10 mouse cellular contexts compared by ENCODE assay signal in the genomic region with DNA sequence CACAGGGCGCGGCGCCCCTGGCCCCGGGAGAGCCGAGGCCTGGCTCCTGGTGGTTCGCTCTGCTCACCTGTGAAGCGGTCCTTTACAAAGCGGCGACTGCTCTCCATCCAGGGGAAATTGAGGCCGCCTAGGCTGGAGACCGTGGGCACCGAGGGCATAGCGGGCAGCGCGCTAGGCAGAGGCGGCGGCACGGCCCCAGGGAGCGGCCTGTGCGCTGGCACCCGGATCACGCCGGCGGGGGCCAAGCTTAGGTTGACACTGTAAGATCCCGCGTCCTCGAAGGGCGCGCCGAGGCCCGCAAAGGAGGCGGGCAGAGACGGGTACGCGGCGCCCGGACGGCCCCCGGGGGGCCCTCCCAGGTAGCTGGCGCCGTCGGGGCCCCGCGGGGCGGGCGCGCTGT. TPM values are rescaled to one million over a fixed set of nuclear protein-coding genes. Genes with fewer than 3 reads are reported as not detected.
DNase-seq lines count a peak whose midpoint lies in the region; ATAC-seq and TF ChIP-seq lines count a peak whose summit lies in the region.
"Had no signal": no experiment of that assay in that cellular context is flagged by ENCODE, and none has a peak within 500 bp of the region (broad histone marks: within the 10 kb centered on the region; RNA-seq: fewer than 3 reads in every experiment).

No protein-coding gene starts in this region.

- H3K9me3 ChIP-seq in heart, postnatal 0 days (replicated peaks; ENCODE audit: control insufficient read depth, low read length) = 0 out of 2 replicates have a peak, but pooled peaks cover 4% of the 10 kb centered on the region
- no peaks in the 10 kb centered on the region for H3K9me3 ChIP-seq in embryonic facial prominence, embryonic 11.5 days (replicated peaks; ENCODE audit: control insufficient read depth, low read length)
- H3K9me3 ChIP-seq in hindbrain, embryonic 16.5 days (ENCODE audit: control insufficient read depth, low read length) = 0 out of 2 replicates have a peak, but pooled peaks cover 2% of the 10 kb centered on the region
- no peaks in the 10 kb centered on the region for H3K9me3 ChIP-seq in midbrain, embryonic 15.5 days

- H3K9ac ChIP-seq in heart, postnatal 0 days (replicated peaks; ENCODE audit: low read depth, low read length) = no peak overlapping the region
- H3K9ac ChIP-seq in embryonic facial prominence, embryonic 11.5 days (replicated peaks; ENCODE audit: low read length) = 0 out of 2 replicates have a peak overlapping the region, but pooled peaks have one; percentile 33
- H3K9ac ChIP-seq in hindbrain, embryonic 16.5 days (ENCODE audit: low read depth, low read length) = peak overlapping the region; percentile 57
- no peak overlapping the region for H3K9ac ChIP-seq in midbrain, embryonic 15.5 days

- H3K27me3 ChIP-seq in heart, postnatal 0 days (ENCODE audit: control insufficient read depth, insufficient read depth, low read length) = peaks cover 100% of the 10 kb centered on the region
- H3K27me3 ChIP-seq in embryonic facial prominence, embryonic 11.5 days (ENCODE audit: control insufficient read depth, insufficient read depth, low read length) = peaks cover 78% of the 10 kb centered on the region
- peaks cover 47% of the 10 kb centered on the region for H3K27me3 ChIP-seq in hindbrain, embryonic 16.5 days (replicated peaks; ENCODE audit: control insufficient read depth, insufficient read depth, low read length)
- peaks cover 80% of the 10 kb centered on the region for H3K27me3 ChIP-seq in midbrain, embryonic 15.5 days (replicated peaks)

- H3K4me3 ChIP-seq in heart, postnatal 0 days (ENCODE audit: low read depth, low read length) = peak overlapping the region; percentile 25
- peak overlapping the region; percentile 25 for H3K4me3 ChIP-seq in embryonic facial prominence, embryonic 11.5 days (ENCODE audit: low read depth, low read length)
- H3K4me3 ChIP-seq in hindbrain, embryonic 16.5 days (ENCODE audit: low read length) = peak overlapping the region; percentile 43
- peak overlapping the region; percentile 14 for H3K4me3 ChIP-seq in midbrain, embryonic 15.5 days

- H3K36me3 ChIP-seq in heart, postnatal 0 days (replicated peaks; ENCODE audit: control insufficient read depth, insufficient read depth, low read length) = no peaks in the 10 kb centered on the region
- no peaks in the 10 kb centered on the region for H3K36me3 ChIP-seq in embryonic facial prominence, embryonic 11.5 days (replicated peaks; ENCODE audit: control insufficient read depth, insufficient read depth, low read depth, low read length)
- H3K36me3 ChIP-seq in hindbrain, embryonic 16.5 days (ENCODE audit: control insufficient read depth, insufficient read depth, low read length) = no peaks in the 10 kb centered on the region
- no peaks in the 10 kb centered on the region for H3K36me3 ChIP-seq in midbrain, embryonic 15.5 days (replicated peaks)

- peaks cover 19% of the 10 kb centered on the region; the same call in 1 of the 2 replicates for H3K4me1 ChIP-seq in heart, postnatal 0 days (ENCODE audit: control insufficient read depth, insufficient read depth)
- peaks cover 9% of the 10 kb centered on the region for H3K4me1 ChIP-seq in embryonic facial prominence, embryonic 11.5 days (ENCODE audit: control insufficient read depth, insufficient read depth, low read length)
- peaks cover 9% of the 10 kb centered on the region for H3K4me1 ChIP-seq in hindbrain, embryonic 16.5 days (ENCODE audit: control insufficient read depth, insufficient read depth, low read depth, low read length)
- H3K4me1 ChIP-seq in midbrain, embryonic 15.5 days = peaks cover 30% of the 10 kb centered on the region

- no peak for ATAC-seq in heart, postnatal 0 days (ENCODE audit: insufficient read depth, low read depth)
- ATAC-seq in embryonic facial prominence, embryonic 11.5 days (replicated peaks; ENCODE audit: insufficient number of reproducible peaks, low FRiP score, low TSS enrichment, low read depth) = 0 out of 2 replicates have a peak, but pooled peaks have one; percentile 11
- no peak for ATAC-seq in hindbrain, embryonic 16.5 days
- ATAC-seq in midbrain, embryonic 15.5 days (replicated peaks) = peak; percentile 22; the same call in 1 of the 2 replicates
- no peak for ATAC-seq in monocyte, adult 5-6 weeks (replicated peaks; ENCODE audit: insufficient number of reproducible peaks, low FRiP score, low TSS enrichment, poor library complexity, severe bottlenecking)

- TF ChIP-seq EP300 in heart, postnatal 0 days (IDR thresholded peaks at IDR 0.05; ENCODE audit: low read depth) = no peak

- no peak for DNase-seq in heart, postnatal 0 days (ENCODE audit: low spot score)
- DNase-seq in heart, adult 9 months (ENCODE audit: low spot score in 2 of 2) = no peak
- DNase-seq in embryonic facial prominence, embryonic 11.5 days (ENCODE audit: low spot score) = no peak
- no peak for DNase-seq in layer of hippocampus, postnatal 10 days (ENCODE audit: low spot score in 2 of 2)
- no peak for DNase-seq in MN1 (ENCODE audit: low spot score)

- no peak overlapping the region for H3K27ac ChIP-seq in heart, postnatal 0 days (ENCODE audit: low read depth)
- H3K27ac ChIP-seq in embryonic facial prominence, embryonic 11.5 days (replicated peaks; ENCODE audit: low read depth, low read length) = 0 out of 2 replicates have a peak overlapping the region, but pooled peaks have one; percentile 6
- peak overlapping the region; percentile 76 for H3K27ac ChIP-seq in hindbrain, embryonic 16.5 days (ENCODE audit: low read depth, low read length)
- no peak overlapping the region for H3K27ac ChIP-seq in midbrain, embryonic 15.5 days

- peak overlapping the region; percentile 41 for H3K4me2 ChIP-seq in heart, postnatal 0 days (ENCODE audit: low read depth, low read length)
- peak overlapping the region; percentile 49 for H3K4me2 ChIP-seq in embryonic facial prominence, embryonic 11.5 days (ENCODE audit: low read depth, low read length)
- peak overlapping the region; percentile 45 for H3K4me2 ChIP-seq in hindbrain, embryonic 16.5 days (ENCODE audit: low read length)
- peak overlapping the region; percentile 31 for H3K4me2 ChIP-seq in midbrain, embryonic 15.5 days

- no peak for TF ChIP-seq CTCF in heart, postnatal 0 days (IDR thresholded peaks at IDR 0.05; ENCODE audit: low read depth)

- 2% methylated on average over 47 of the region's 47 CpGs for WGBS in heart, postnatal 0 days
- under 1% methylated on average over 46 of the region's 47 CpGs for WGBS in embryonic facial prominence, embryonic 11.5 days
- WGBS in hindbrain, embryonic 16.5 days = 1% methylated on average over 43 of the region's 47 CpGs
- under 1% methylated on average over 47 of the region's 47 CpGs for WGBS in midbrain, embryonic 15.5 days

RNA-seq across cellular contexts. Expression of gene Tlx3, which starts 0.4 kb away (rescaled TPM):
- total RNA-seq in heart, postnatal 0 days (2014; rRNA removed; ENCODE audit: low replicate concordance) = not detected in 2 replicates
- not detected in 2 replicates for polyA plus RNA-seq in heart, postnatal 0 days (2015; fragmentation: Nextera tagmentation; extraction: Ambion mirVana)
- 6.0 and 7.4 TPM in 2 replicates for polyA plus RNA-seq in embryonic facial prominence, embryonic 11.5 days (2014; fragmentation: Nextera tagmentation; extraction: Ambion mirVana)
- 9.1 and 11.5 TPM in 2 replicates for polyA plus RNA-seq in hindbrain, embryonic 16.5 days (2015; fragmentation: Nextera tagmentation; extraction: Ambion mirVana)
- polyA plus RNA-seq in midbrain, embryonic 15.5 days (2015; fragmentation: Nextera tagmentation; extraction: Ambion mirVana) = 1.1 and 3.2 TPM in 2 replicates
- total RNA-seq in layer of hippocampus, postnatal 10 days (2021) = not detected
- total RNA-seq in monocyte, adult 5-6 weeks (2017) = not detected in 3 replicates
- total RNA-seq: layer of hippocampus, adult 8-10 months had no signal
- polyA plus RNA-seq: cortical plate, adult 2 months had no signal

RNA-seq across cellular contexts. Expression of gene Npm1, which starts 40.0 kb away (rescaled TPM):
- total RNA-seq in heart, postnatal 0 days (2014; rRNA removed; ENCODE audit: low replicate concordance) = 156 and 179 TPM in 2 replicates
- 254 and 259 TPM in 2 replicates for polyA plus RNA-seq in heart, postnatal 0 days (2015; fragmentation: Nextera tagmentation; extraction: Ambion mirVana)
- 1,326 and 1,437 TPM in 2 replicates for polyA plus RNA-seq in embryonic facial prominence, embryonic 11.5 days (2014; fragmentation: Nextera tagmentation; extraction: Ambion mirVana)
- polyA plus RNA-seq in hindbrain, embryonic 16.5 days (2015; fragmentation: Nextera tagmentation; extraction: Ambion mirVana) = 351 and 353 TPM in 2 replicates
- 375 and 382 TPM in 2 replicates for polyA plus RNA-seq in midbrain, embryonic 15.5 days (2015; fragmentation: Nextera tagmentation; extraction: Ambion mirVana)
- total RNA-seq in layer of hippocampus, postnatal 10 days (2021) = 100 to 1,000 TPM; 225 to 246 TPM
- total RNA-seq in monocyte, adult 5-6 weeks (2017) = 743 to 848 TPM (median 840 TPM) in 3 replicates

RNA-seq across cellular contexts. Expression of gene Fgf18, which starts 55.8 kb away (rescaled TPM):
- total RNA-seq in heart, postnatal 0 days (2014; rRNA removed; ENCODE audit: low replicate concordance) = 2.8 and 10.5 TPM in 2 replicates
- polyA plus RNA-seq in heart, postnatal 0 days (2015; fragmentation: Nextera tagmentation; extraction: Ambion mirVana) = 10.7 and 10.8 TPM in 2 replicates
- polyA plus RNA-seq in embryonic facial prominence, embryonic 11.5 days (2014; fragmentation: Nextera tagmentation; extraction: Ambion mirVana) = 4.0 and 5.1 TPM in 2 replicates
- 7.2 and 9.0 TPM in 2 replicates for polyA plus RNA-seq in hindbrain, embryonic 16.5 days (2015; fragmentation: Nextera tagmentation; extraction: Ambion mirVana)
- 3.8 and 5.0 TPM in 2 replicates for polyA plus RNA-seq in midbrain, embryonic 15.5 days (2015; fragmentation: Nextera tagmentation; extraction: Ambion mirVana)
- 1 to 10 TPM; 8.1 to 8.9 TPM for total RNA-seq in layer of hippocampus, postnatal 10 days (2021)
- not detected in 3 replicates for total RNA-seq in monocyte, adult 5-6 weeks (2017)

Comparison
In these comparisons a context has a peak if more than half of its experiments do, and no peak if none do; other contexts are left out.
1. ATAC-seq: peak in embryonic facial prominence, embryonic 11.5 days (single experiment) and midbrain, embryonic 15.5 days (single experiment); none in heart, postnatal 0 days (single experiment), hindbrain, embryonic 16.5 days (single experiment) and monocyte, adult 5-6 weeks (single experiment).
2. H3K27ac ChIP-seq: peak in embryonic facial prominence, embryonic 11.5 days (single experiment) and hindbrain, embryonic 16.5 days (single experiment); none in heart, postnatal 0 days (single experiment) and midbrain, embryonic 15.5 days (single experiment).
3. H3K9ac ChIP-seq: peak in embryonic facial prominence, embryonic 11.5 days (single experiment) and hindbrain, embryonic 16.5 days (single experiment); none in heart, postnatal 0 days (single experiment) and midbrain, embryonic 15.5 days (single experiment).
4. Peak in every context shown above with its lines, with median percentiles within 50 percentile points of each other: H3K4me2 ChIP-seq and H3K4me3 ChIP-seq.